Comparison of ENCODE assay signal across 9 mouse cellular contexts in genomic region chr2:65189346-65189745, GRCm38 (mm10). TPM values are rescaled to one million over a fixed set of nuclear protein-coding genes. Genes with fewer than 3 reads are reported as not detected.
DNase-seq lines count a peak whose midpoint lies in the region; ATAC-seq lines count a peak whose summit lies in the region.
"Had no signal": no experiment of that assay in that cellular context is flagged by ENCODE, and none has a peak within 500 bp of the region (broad histone marks: within the 10 kb centered on the region; RNA-seq: fewer than 3 reads in every experiment).

No protein-coding gene starts in this region.

- H3K9ac ChIP-seq in heart, embryonic 11.5 days (ENCODE audit: low read depth, low read length), result no peak overlapping the region
- H3K9ac ChIP-seq in hindbrain, embryonic 13.5 days, result no peak overlapping the region
- H3K9ac ChIP-seq: embryonic facial prominence, embryonic 15.5 days had no signal

- no peak overlapping the region for H3K4me3 ChIP-seq in heart, embryonic 11.5 days (ENCODE audit: low read depth, low read length)
- no peak overlapping the region for H3K4me3 ChIP-seq in limb, embryonic 10.5 days
- H3K4me3 ChIP-seq in midbrain, embryonic 10.5 days, result no peak overlapping the region
- no peak overlapping the region for H3K4me3 ChIP-seq in hindbrain, embryonic 13.5 days
- H3K4me3 ChIP-seq: embryonic facial prominence, embryonic 15.5 days had no signal

- no peaks in the 10 kb centered on the region for H3K36me3 ChIP-seq in heart, embryonic 11.5 days (ENCODE audit: control insufficient read depth, insufficient read depth, low read length)
- no peaks in the 10 kb centered on the region for H3K36me3 ChIP-seq in limb, embryonic 10.5 days
- no peaks in the 10 kb centered on the region for H3K36me3 ChIP-seq in midbrain, embryonic 10.5 days
- H3K36me3 ChIP-seq in hindbrain, embryonic 13.5 days, result no peaks in the 10 kb centered on the region
- H3K36me3 ChIP-seq: embryonic facial prominence, embryonic 15.5 days had no signal

- peak overlapping the region; percentile 4; the same call in 1 of the 2 replicates for H3K4me2 ChIP-seq in heart, embryonic 11.5 days
- H3K4me2 ChIP-seq in hindbrain, embryonic 13.5 days, result no peak overlapping the region
- H3K4me2 ChIP-seq: embryonic facial prominence, embryonic 15.5 days had no signal

- no peaks in the 10 kb centered on the region for H3K27me3 ChIP-seq in heart, embryonic 11.5 days (ENCODE audit: control insufficient read depth, insufficient read depth, low read length)
- H3K27me3 ChIP-seq in limb, embryonic 10.5 days (ENCODE audit: low read depth, poor library complexity, severe bottlenecking), result no peaks in the 10 kb centered on the region
- no peaks in the 10 kb centered on the region for H3K27me3 ChIP-seq in midbrain, embryonic 10.5 days (ENCODE audit: low read depth, poor library complexity, severe bottlenecking)
- H3K27me3 ChIP-seq in hindbrain, embryonic 13.5 days, result no peaks in the 10 kb centered on the region
- H3K27me3 ChIP-seq: embryonic facial prominence, embryonic 15.5 days had no signal

- ATAC-seq in heart, embryonic 11.5 days (replicated peaks; ENCODE audit: insufficient number of reproducible peaks, low FRiP score, low TSS enrichment), result no peak
- 0 out of 2 replicates have a peak, but pooled peaks have one; percentile 18 for ATAC-seq in megakaryocyte-erythroid progenitor cell, adult 5-6 weeks (replicated peaks; ENCODE audit: low FRiP score, low TSS enrichment, poor library complexity, severe bottlenecking)
- no peak for ATAC-seq in hindbrain, embryonic 13.5 days (ENCODE audit: low FRiP score)

- DNase-seq in adrenal gland, adult 2 months, result peak; percentile 66
- no peak for DNase-seq in adrenal gland, adult 8-10 months
- DNase-seq in limb, embryonic 10.5 days (ENCODE audit: low spot score), result no peak
- DNase-seq in midbrain, embryonic 10.5 days (ENCODE audit: low spot score), result no peak
- DNase-seq in testis, postnatal 10 days (ENCODE audit: low spot score), result no peak

- peaks cover 27% of the 10 kb centered on the region for H3K4me1 ChIP-seq in heart, embryonic 11.5 days (ENCODE audit: control insufficient read depth, insufficient read depth, low read length)
- H3K4me1 ChIP-seq in limb, embryonic 10.5 days, result peaks cover 13% of the 10 kb centered on the region; the same call in 1 of the 2 replicates
- H3K4me1 ChIP-seq in midbrain, embryonic 10.5 days, result no peaks in the 10 kb centered on the region; the same call in 1 of the 2 replicates
- H3K4me1 ChIP-seq in hindbrain, embryonic 13.5 days (replicated peaks), result no peaks in the 10 kb centered on the region
- H3K4me1 ChIP-seq: embryonic facial prominence, embryonic 15.5 days had no signal

- H3K9me3 ChIP-seq in heart, embryonic 11.5 days (replicated peaks; ENCODE audit: control insufficient read depth, low read length), result no peaks in the 10 kb centered on the region
- H3K9me3 ChIP-seq in limb, embryonic 10.5 days (replicated peaks), result no peaks in the 10 kb centered on the region
- H3K9me3 ChIP-seq in midbrain, embryonic 10.5 days (replicated peaks), result no peaks in the 10 kb centered on the region
- no peaks in the 10 kb centered on the region for H3K9me3 ChIP-seq in hindbrain, embryonic 13.5 days
- H3K9me3 ChIP-seq: embryonic facial prominence, embryonic 15.5 days had no signal

- 37% methylated on average over 7 of the region's 7 CpGs for WGBS in heart, embryonic 11.5 days (ENCODE audit: insufficient replicate concordance)
- WGBS in limb, embryonic 10.5 days, result 66% methylated on average over 7 of the region's 7 CpGs
- WGBS in midbrain, embryonic 10.5 days, result 76% methylated on average over 7 of the region's 7 CpGs
- WGBS in hindbrain, embryonic 13.5 days, result 61% methylated on average over 7 of the region's 7 CpGs

- peak overlapping the region; percentile 62 for H3K27ac ChIP-seq in heart, embryonic 11.5 days (ENCODE audit: low read depth, low read length)
- H3K27ac ChIP-seq in limb, embryonic 10.5 days, result peak overlapping the region; percentile 21; the same call in 1 of the 2 replicates
- no peak overlapping the region for H3K27ac ChIP-seq in midbrain, embryonic 10.5 days (replicated peaks)
- H3K27ac ChIP-seq in hindbrain, embryonic 13.5 days, result no peak overlapping the region
- H3K27ac ChIP-seq: embryonic facial prominence, embryonic 15.5 days had no signal

RNA-seq across cellular contexts. Expression of gene Cobll1, which starts 49.9 kb away (rescaled TPM):
- 100 to 1,000 TPM; 295 to 301 TPM for total RNA-seq in adrenal gland, adult 2 months (2021)
- 48.1 and 58.3 TPM in 2 replicates for polyA plus RNA-seq in adrenal gland, adult 2 months (2012; rRNA removed)
- 100 to 1,000 TPM; 247 to 481 (median 339) TPM for total RNA-seq in adrenal gland, adult 8-10 months (2022)
- polyA plus RNA-seq in heart, embryonic 11.5 days (2014; fragmentation: Nextera tagmentation; extraction: Ambion mirVana), result 9.9 and 10.1 TPM in 2 replicates
- polyA plus RNA-seq in limb, embryonic 10.5 days (2016; fragmentation: Nextera tagmentation; extraction: Ambion mirVana), result 3.2 and 3.9 TPM in 2 replicates
- total RNA-seq in megakaryocyte-erythroid progenitor cell, adult 5-6 weeks (2014; fragmentation: Nextera tagmentation), result 2.7 and 6.5 TPM in 2 replicates
- 0.91 and 1.1 TPM in 2 replicates for total RNA-seq in megakaryocyte-erythroid progenitor cell, adult 5-6 weeks (2017)
- polyA plus RNA-seq in midbrain, embryonic 10.5 days (2016; fragmentation: Nextera tagmentation; extraction: Ambion mirVana), result 1.7 and 1.8 TPM in 2 replicates
- 2.6 and 3.0 TPM in 2 replicates for polyA plus RNA-seq in hindbrain, embryonic 13.5 days (2015; fragmentation: Nextera tagmentation; extraction: Ambion mirVana)

Comparison
In these comparisons a context has a peak if more than half of its experiments do, and no peak if none do; other contexts are left out.
1. H3K27ac ChIP-seq: peak in heart, embryonic 11.5 days (single experiment) and limb, embryonic 10.5 days (single experiment); none in midbrain, embryonic 10.5 days (single experiment) and hindbrain, embryonic 13.5 days (single experiment).